Mouse (Mus musculus) fat pad, adult 2 months (tissue): ENCODE measurements around the gene Ddx31.

Experiments used
- DNase-seq: peaks from one replicate; pipeline ENCODE4 v3.0.0-alpha.2; 2011; ENCODE audit warnings: low read depth, low spot score; ENCODE audit errors: extremely low read depth

Gene Ddx31

DNA sequence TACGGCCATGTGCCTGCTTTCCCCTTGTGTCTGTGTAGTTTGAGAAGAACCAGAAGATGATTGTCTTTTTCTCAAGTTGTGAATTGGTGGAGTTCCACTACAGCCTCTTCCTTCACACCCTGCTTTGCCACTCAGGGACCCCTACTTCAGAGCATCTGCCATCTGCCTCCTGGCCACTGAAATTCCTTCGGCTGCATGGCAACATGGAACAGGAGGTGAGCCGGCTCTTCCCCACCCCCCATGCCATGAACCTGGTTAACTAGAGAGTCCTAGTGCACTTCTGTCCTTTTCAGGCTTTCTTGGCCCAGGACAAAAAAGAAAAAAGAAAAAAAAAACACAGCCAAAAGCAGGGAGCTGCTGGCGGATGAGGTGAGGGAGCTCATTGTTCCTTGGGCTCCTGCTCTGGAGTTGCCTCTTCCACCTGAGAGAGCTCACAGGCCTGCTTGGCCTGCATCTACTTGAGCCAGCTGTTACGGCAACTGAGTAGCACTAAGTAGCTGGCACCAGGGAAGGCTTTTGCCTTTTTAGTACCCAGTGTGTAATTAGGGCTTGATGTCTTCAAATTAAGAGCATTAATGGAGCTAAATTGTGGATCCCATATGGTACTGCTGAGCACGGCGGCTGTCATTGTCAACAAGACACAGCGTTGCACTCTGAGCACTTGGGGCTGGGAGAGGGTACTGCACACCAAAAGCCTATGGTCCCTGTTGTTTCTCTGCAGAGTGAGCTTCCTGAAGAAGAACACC lies 20.6 kb downstream of the Ddx31 start:
- DNase-seq = no peak

DNA sequence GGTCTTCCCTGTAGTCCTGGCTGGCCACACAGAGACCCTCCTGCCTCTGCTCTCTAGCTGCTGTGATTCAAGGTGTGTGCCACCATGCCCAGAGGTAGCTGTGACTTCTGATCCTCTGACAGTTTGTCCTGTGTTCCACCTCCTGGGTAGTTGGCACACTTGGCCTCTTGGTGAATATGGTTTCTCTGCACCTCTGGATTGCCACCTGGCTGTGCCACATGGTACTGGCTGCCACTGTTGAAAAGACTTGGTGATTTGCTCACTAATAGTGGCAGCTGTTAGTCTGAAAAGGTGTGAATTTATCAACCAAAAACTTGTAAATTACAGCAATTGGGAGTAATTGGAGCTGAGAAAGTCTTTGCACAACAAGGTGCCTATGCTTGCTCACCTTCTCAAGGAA lies 23.7 kb downstream of the Ddx31 start:
- DNase-seq = no peak

DNA sequence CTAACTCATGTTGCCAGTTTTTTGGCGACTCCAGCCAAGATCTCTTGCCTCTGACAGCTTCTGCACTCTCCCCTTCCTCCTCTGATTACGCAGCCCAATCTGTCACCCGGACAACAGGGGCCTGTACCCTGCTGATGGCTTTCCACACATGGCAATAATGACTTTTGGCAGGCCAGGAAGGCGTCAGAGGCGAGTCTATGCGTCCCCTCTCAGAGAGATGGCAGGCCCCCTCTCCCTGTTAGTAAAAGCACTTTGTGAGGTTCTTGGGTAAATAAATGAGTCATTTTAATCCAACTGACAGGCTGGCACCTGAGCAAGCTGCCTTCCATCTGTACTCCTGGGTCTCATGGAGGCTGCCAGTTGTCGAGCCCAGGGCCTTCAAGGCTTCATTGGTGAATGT lies 27.3 kb downstream of the Ddx31 start:
- DNase-seq = no peak

DNA sequence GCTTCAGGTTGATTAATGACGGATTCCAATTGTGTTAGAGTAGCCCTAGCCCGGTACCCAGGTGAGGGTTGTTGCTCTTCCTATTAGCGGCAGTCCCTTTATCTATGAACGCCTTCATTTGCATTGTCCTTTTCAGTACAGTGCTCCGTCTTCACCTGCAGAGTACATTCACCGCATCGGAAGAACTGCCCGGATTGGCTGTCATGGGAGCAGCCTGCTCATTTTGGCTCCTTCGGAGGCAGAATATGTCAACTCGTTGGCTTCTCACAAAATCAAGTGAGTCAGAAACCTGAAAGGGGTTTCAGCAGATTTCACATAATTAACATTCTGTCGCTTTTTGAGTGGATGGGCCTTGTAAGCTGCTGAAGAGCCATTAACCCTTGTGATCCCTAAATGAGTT lies 35.3 kb downstream of the Ddx31 start:
- DNase-seq = no peak

DNA sequence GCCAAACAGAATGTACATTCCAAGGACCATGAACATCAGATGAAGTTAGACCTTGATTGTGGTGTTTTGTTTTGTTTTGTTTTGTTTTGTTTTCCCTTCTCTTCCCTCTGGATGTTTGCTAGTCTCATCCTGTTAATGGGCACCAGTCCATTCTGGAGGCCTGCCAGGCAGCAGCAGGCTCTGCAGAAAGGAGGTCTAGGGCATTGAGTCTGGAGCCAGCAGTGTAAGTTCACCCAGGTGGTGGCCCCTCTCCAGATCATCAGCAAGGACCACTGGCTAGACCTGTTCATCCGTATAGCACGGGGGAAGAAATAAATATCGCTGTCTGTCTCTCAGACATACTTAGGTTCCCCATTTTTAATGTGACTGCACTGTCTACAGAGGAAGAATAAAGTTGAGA lies 41.1 kb downstream of the Ddx31 start:
- DNase-seq = no peak

DNA sequence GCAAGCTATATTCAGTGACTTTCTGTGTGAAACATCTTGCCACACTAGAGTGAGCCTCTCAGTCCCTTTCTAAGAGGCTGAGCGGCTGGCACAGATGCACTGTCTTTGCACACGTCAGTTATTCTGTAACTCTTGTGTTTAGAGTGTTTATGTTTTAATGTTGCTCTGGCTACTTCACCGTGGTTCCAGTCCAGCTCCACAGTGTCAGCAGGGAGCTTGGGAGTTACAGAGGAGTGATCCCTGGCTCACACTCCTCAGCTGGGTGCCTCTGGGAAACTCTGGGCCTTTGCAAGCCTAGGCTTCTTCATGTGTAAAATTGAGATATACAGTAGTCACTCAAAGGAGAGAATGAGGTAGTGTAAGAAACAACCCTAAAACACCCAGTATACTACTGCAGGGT lies 41.8 kb downstream of the Ddx31 start:
- no peak for DNase-seq

DNA sequence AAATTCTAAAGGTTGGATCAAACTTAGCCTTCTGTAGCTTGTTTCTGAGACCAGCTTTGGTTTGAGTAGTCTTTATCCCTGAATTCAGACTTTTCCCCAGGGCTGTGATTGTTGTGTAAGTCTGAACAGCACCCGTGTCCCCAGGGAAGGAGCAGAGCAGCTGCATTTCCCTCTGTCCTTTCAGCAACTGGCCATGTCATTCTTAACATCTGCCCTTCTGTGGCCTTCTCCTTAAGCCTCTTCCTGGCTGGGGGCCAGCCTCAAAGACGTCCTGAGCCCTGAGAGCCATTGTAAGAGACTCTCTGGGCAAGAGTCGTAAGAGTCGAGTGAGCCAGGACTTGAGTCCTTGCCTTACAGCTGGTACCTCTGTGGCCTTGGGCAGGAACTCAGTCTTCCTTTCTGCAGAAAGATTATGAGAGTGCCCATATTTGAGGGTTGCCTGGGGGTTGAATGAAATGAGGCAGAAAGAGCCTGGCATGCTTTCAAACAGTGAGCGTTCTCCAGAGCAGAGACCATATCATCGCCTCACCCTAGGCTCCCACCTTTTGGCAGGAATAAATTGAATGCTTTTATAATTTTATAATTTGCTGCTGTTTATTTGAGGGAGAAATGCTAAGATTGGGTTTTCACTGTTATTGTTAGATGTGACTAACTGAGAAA lies 42.8 kb downstream of the Ddx31 start:
- peak; percentile 14 for DNase-seq

DNA sequence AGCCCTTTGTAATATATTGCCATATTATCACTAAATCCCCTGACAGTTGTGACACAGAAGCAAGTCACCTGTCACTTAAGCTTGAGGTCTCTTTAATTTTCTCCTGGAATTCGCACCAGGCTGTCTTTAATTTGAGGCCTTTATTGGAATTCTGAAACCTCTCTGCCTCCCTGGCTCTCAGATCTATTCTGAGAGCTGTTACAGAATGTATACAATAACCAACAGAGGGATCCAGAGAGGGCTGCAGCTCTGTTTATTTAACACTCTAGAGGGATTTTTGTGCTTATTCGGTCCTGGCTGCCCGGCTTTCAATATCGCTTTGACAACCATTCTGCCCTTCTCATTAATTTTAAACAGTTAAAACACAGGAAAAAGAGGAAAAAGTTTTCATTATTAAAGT lies 44.7 kb downstream of the Ddx31 start:
- DNase-seq = no peak

DNA sequence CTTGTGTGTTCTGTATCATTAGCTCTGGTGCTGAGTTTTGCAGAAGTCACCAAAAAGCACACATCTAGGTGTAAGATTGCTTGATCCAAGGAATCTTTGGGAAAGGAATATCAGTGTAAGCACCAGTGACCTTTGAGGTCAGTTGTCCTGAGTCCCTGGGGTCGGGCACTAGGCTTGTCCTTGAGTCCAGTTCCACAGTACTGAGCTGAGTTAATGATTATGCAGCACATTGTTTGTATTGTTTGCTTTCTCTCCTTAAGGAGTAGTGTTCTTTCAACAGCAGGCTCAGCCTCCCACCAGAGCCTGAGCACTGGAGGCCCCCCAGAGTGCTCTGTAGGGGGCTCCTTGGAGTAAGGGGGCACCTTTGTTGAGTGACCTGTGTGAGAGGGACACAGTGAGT lies 52.6 kb downstream of the Ddx31 start:
- no peak for DNase-seq

DNA sequence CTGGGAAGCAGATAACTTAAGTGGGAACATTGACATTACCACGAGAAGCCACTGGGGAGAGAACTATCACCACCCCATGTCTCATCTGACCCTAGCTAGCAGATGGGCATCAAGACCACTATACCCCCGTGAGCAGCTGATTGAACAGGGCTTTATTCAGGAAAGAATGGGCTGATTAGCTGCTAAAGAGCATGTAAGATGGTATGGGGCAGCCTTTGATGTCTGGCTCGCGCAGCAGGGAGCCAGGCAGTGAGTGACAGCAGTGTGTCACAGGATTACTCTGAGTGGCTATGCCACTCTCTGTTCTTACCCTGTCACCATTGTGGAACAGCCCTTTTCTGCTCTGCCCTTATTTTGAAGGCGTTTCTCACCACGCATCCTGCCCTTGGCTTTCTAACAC lies 53.3 kb downstream of the Ddx31 start:
- no peak for DNase-seq

DNA sequence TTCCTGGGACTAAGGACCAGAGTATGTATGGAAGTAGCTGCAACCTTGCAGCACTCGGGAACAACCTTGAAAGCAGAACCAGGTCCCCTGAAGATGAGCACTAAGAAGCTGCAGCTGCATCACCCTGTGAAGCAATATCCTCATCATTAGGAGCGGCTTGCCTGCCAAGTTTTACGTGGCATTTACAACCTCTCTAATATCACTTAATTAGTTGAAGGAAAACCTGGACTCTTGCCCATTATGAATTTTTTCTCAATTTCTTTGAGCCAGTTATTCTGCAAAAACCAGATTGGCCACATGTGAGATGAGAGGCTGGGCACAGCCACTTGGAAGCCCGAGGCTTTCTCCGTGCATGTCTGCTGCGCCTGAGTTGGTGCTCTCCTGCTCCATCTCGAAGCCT lies 55.7 kb downstream of the Ddx31 start:
- peak; percentile 1 for DNase-seq

DNA sequence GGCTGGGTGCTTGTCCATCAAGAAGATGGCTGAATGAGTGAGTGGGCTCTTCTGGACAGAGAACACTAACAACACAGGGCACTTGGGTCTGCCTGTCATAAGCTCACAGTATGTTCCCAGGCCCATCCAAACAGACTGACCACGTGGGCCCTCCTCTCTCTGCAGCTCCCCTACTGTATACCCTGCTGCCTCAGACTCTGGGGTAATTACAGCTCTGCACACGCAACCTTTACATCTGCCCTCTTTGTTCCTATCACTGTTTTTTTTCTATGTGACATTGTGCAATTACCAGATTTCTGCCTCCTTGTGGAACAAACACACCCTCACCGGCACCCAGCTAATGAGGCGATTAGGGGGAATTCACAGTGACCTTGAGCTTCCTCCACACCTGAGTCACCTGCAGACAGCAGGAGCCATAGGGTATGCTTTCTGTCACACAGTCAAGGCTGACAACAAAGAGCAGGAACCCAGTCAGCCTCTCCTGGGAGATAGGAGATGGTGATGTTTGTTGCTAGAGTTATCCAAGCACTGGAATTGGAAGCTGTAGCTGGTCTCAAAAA lies 57.2 kb downstream of the Ddx31 start:
- no peak for DNase-seq

DNA sequence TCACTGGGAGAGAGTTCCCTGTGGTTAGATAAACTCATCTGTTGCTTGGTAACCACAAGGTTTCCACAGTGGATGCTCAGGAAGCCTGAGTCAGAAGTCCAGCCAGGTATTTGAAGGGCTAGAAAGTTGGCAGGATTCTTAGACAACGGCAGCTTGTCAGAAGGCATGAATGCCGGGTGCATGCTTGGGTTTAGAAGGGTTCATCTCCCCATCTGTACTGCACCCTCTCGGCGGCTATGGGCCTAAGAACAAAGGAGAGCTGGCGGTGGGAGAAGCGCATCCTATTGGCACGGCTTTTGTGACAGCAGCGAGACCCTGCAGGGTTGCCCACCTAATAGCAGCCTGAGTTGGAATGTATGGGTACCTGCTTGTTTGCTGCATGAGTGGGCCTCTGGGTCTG lies 62.1 kb downstream of the Ddx31 start:
- no peak for DNase-seq

DNA sequence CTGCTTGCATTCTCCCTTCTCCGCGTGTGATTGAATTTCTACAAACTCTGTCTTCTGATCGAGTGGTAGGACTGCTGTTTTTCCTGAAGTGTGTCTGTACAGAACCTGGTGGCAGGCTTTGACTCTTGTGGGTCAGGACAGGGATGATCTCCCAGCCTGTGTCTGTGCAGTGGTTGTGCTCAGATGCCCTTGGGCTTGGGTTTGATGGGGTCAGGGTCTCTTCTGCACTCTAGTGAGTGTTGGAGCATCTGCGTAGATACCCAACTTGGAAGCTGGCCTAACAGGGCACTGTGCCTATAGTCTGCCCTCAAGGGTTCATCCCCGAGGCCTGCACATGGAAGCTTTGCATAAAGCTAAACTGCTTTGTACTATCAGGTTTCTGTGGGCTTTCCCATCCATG lies 63.7 kb downstream of the Ddx31 start:
- DNase-seq = no peak

DNA sequence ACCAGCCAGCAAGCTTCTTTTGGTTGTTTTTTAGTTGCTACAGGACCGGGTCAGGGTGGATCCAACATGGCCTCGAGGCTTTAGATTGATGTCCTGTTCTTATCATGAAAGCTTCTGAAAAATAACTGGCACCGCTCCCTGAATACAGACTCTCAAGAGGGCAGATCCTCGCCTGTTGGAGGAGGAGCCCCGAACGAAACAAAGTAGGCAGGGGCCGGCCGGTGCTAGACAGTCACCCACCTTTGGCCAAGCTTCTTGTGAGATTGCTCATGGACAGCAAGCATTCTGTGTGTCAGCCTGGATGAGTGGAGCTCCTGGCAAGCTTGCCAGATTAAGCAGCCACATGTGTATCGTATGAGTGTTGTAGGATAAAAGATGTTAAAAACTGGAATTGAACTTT lies 64.6 kb downstream of the Ddx31 start:
- DNase-seq = no peak

DNA sequence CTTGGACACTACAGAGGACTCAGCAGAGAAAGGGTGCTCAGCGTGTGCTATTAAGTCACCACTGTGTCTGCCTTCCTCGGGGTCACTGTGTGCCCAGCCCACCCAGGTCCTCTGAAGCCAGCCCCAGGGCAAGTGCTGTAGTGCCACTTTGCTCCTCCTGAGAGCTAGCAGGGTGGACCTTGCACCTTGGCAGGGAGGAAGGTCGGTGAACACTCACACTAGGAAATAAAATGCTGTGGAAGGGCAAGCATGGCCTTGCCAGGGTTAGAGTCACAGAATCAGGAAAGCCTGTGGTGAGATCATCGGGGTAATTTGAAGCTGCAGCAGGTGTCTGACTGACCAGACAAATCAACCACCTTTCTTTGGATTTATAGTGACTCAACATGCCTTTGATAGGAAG lies 65.4 kb downstream of the Ddx31 start:
- DNase-seq = no peak

DNA sequence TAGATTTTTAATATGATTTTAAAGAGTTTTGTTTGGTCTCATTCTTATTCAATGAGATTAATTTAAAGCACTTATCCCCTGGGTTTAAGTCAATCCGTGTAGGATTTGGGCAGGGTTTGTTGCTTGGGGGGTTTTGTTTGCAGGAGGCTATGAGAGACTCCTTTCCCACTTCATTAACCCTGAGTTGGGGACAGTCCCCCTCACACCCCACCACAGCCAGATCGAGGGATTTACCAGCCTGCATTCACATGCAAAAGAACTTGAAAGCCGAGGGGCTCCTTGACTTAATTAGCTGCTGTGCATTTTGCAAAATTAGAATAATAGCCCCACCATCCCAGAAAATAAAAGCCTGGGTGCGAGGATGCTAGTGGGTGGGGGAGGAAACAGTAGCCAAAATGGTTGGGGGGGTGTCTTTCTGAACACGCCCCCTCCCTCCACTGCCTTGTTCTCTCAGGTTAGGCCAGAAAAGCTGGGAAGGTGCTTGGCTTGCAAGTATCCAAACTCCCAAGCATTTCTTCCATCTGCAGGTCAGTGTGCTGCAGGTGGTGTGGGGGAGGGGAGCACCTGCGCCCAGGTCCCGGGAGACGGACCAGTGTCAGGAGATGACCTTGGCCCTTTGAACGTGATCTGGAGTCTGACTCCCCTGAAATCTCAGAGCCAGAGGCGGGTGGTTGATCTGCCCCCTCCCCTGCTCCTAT lies 67.6 kb downstream of the Ddx31 start:
- DNase-seq = no peak

DNA sequence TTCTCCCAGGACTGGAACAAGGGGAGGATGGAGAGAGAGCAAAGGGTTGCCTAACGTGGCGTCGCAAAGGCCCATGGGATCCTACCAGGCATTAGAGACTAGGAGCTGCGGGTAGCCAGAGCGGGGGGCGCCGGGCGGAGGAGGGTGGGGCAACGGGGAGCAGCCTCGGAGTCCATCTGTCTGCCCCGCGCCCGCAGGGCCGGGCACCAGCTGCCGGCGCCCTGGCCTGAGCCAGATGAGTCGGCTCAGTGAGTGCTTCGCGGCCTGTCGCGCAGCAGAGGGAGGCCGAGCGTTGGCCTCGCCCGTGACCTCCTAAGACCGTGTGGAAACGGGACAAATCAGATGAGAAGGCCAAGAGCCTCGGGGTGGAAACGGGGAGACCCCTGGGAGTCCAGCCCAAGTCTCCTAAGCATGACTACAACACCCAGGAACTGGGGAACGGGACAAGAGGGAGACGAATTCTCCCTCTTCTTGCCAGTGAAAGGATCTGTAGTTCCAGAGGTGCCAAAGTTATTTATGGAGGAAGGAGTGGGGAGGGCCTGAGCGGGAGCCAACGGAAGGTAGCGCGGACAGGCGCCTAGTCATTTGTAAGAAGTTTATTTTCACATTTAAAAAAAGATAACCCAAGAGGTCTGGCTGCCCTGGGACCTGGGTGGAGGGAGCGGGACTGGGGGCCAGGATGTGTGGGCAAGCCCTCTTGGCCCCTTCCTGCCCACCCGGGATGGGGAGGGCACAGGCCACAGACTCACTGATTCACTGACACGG lies 68.4 kb downstream of the Ddx31 start:
- no peak for DNase-seq

DNA sequence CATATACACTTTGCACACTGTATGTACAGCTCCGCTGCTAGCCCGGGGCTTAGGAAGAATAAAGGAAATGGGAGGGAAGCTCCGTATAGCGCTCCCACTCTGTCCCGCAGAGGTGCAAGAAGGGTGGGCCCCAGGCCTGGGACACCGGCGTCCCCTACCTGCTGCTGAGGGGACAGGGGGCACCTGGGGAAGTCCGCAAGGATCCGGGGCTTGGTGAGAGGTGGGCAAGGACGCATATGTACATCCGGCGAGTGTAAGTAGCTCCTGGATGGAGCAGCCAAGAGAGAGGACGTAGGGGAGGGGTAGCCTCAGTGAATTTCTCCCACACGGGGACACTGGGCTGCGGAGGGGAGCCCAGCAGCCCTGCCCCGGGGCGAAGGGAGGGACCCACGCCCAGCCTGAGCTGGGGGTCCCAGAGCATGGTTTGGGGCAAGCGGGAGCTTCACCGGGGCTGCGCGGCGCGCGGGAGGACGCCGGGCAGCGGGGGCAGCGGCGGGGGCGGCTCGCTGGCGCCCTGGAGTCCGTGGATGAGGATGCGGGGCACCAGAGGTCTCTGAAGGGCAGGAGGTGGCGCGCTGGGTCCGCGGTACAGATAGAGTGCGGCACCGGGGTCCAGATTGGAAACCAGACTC lies 69.1 kb downstream of the Ddx31 start:
- DNase-seq = no peak

DNA sequence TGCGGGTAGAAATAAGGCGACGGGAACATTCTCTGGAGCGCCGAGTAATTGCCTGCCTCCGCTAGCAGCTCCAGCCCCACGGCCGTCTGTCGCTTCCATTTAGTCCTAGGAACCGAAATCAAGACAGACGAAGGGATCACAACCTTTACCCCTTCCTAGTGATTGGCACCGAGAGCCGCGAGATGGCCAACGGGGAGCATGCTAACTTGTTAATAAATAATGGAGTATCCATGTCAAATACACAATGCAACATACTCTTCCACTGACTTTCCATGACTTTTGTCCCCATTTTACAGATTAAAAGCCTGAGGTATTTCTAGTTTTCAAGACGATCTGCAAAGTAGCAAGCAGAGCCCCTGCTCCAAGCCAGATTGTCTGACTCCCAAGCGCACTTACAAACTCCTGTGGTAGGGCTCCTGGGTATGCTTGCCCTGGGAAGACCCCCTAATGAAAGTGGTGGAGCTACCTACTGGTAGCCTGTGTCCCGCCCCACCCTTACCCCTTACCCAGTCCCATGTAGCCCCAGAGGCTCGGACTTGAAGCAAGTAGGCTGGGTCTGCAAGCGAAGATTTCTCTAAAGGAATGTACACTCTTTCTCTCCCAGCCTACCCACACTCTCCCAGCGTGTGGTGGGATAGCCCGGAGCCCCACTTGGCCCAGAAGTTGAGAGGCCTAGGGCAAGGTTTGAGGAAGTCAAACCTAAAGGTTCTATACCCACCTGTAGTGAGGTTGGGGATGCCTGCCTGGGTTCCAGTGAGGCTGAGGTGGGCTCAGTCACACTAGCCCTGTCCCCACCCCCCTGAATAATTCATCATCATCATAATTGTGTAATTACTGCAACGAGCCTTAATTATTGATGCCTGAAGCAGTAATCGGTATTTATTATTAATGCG lies 69.9 kb downstream of the Ddx31 start:
- no peak for DNase-seq
